Mouse (Mus musculus) stomach, postnatal 0 days (tissue): ENCODE results near the gene Dio1.

Experiments used
- CTCF ChIP-seq: IDR thresholded peaks from 2 replicates; pipeline ENCODE4 v1.5.1; 2016; ENCODE audit warnings: antibody characterized with exemption, low read depth, mild to moderate bottlenecking, moderate library complexity
- EP300 ChIP-seq: optimal IDR thresholded peaks from 2 replicates; pipeline ENCODE3; 2016; ENCODE audit warnings: antibody characterized with exemption

DNA sequence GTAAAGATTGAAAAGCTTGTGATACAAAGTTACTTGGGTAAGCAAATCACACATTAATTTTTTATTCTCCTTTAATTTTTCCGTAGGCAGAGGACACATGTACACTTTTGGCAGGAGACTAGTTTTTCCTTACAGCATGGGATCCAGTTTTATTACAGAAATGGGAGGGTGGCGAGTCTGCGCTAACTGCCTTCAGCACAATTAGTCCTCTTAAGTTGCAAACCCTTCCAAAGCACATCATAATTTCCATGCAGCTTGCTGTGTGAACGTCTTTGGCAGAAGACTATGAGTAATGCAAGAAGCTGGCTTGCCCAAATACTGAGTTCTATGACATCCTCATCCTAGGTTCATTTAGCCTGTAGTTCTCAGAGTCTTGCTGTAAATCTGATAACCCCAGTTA is 33.3 kb downstream of the Dio1 start:
- no peak for TF ChIP-seq CTCF
- no peak for TF ChIP-seq EP300
